Mouse (Mus musculus): ENCODE results near the gene Filip1. TPM values are rescaled to one million over a fixed set of nuclear protein-coding genes. Genes with fewer than 3 reads are reported as not detected.
A peak's percentile ranks its signal among the peaks of the same experiment; 100 is the strongest.

The Filip1 gene
- polyA plus RNA-seq, 1 experiment from 2014 or later = 8.3 TPM

- no peaks in the 10 kb centered on the region for H3K36me3 ChIP-seq
- H3K27ac ChIP-seq (replicated peaks) = no peak overlapping the region
- no peaks in the 10 kb centered on the region for H3K27me3 ChIP-seq
- H3K4me1 ChIP-seq = peaks cover 8% of the 10 kb centered on the region
- 89% methylated on average over 12 of the region's 12 CpGs for WGBS
- ATAC-seq (ENCODE audit: low FRiP score, low read depth) = no peak
- H3K4me3 ChIP-seq = no peak overlapping the region
- H3K9ac ChIP-seq (replicated peaks) = no peak overlapping the region
- H3K4me2 ChIP-seq (replicated peaks) = no peak overlapping the region
- H3K9me3 ChIP-seq = no peaks in the 10 kb centered on the region
These were observed 34.2 kb downstream of the Filip1 start for GRCm38 (mm10) chr9:79978228-79979024.

DNA sequence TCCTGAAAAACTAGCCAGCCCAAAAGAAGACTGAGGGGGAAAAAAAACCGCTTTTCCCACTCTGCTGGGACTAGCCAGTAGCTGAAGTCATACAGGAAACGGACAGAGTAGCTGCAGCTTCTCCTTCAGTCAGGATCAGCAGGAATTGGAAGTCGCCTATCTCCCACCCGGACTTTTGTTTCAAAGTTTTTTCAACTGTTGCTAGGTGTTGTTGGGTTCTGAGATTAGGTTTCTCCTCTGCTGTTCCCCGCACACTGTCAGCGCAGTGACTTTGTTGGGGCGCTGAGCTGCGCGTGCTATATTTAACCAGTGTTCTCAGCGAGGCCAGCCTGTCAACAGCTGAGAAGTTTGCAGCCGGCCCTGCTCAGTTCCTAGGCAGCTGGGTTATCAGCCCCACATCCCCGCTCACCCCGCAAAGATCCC, 35.1 kb downstream of the Filip1 start:
- H3K4me3 ChIP-seq = peak overlapping the region; percentile 6
- H3K4me2 ChIP-seq (replicated peaks) = peak overlapping the region; percentile 44
- no peaks in the 10 kb centered on the region for H3K36me3 ChIP-seq
- H3K27me3 ChIP-seq = no peaks in the 10 kb centered on the region
- no peak overlapping the region for H3K9ac ChIP-seq (replicated peaks)
- H3K27ac ChIP-seq (replicated peaks) = no peak overlapping the region
- H3K4me1 ChIP-seq = peaks cover 8% of the 10 kb centered on the region
- WGBS = 16% methylated on average over 13 of the region's 13 CpGs
- ATAC-seq (ENCODE audit: low FRiP score, low read depth) = 0 out of 2 replicates have a peak, but pooled peaks have one; percentile 54
- no peaks in the 10 kb centered on the region for H3K9me3 ChIP-seq

DNA sequence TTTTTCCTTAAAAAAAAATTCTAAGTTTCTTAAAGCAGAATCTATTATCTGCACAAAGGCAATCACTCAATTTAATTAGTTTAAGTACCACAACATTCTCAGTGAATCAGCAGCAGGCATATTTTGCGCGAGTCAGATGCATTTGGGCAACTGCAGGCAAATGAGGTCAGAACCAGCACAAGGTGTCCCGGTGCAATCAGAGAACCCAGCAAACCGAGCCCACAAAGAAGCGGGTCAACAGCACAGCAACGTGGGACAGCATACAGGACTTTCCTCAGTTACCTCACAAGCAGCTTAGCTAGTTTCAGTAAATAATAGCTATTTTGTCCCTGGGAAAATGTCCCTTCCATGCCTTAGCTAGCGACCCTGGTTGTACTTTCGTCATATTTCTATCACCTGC, 35.9 kb downstream of the Filip1 start:
- WGBS = 67% methylated on average over 8 of the region's 8 CpGs
- no peaks in the 10 kb centered on the region for H3K36me3 ChIP-seq
- H3K4me2 ChIP-seq (replicated peaks) = no peak overlapping the region
- no peak overlapping the region for H3K9ac ChIP-seq (replicated peaks)
- no peak for ATAC-seq (ENCODE audit: low FRiP score, low read depth)
- H3K9me3 ChIP-seq = no peaks in the 10 kb centered on the region
- H3K4me1 ChIP-seq = peaks cover 8% of the 10 kb centered on the region
- H3K27ac ChIP-seq (replicated peaks) = no peak overlapping the region
- H3K4me3 ChIP-seq = no peak overlapping the region
- H3K27me3 ChIP-seq = no peaks in the 10 kb centered on the region

- Histone ChIP-seq H3K4me1 (peaks cover 8% of the 10 kb centered on the region), H3K27me3 (no peaks in the 10 kb centered on the region), H3K9ac (replicated peaks) (no peak overlapping the region), H3K4me2 (replicated peaks) (no peak overlapping the region), H3K36me3 (no peaks in the 10 kb centered on the region), H3K27ac (replicated peaks) (no peak overlapping the region), H3K9me3 (no peaks in the 10 kb centered on the region), H3K4me3 (no peak overlapping the region)
- WGBS = 77% methylated on average over 5 of the region's 5 CpGs
- ATAC-seq (ENCODE audit: low FRiP score, low read depth) = no peak
These were observed 37.5 kb downstream of the Filip1 start for GRCm38 (mm10) chr9:79975121-79975520.

- no peak overlapping the region for H3K9ac ChIP-seq (replicated peaks)
- no peaks in the 10 kb centered on the region for H3K27me3 ChIP-seq
- H3K27ac ChIP-seq (replicated peaks) = no peak overlapping the region
- no peak for ATAC-seq (ENCODE audit: low FRiP score, low read depth)
- H3K36me3 ChIP-seq = no peaks in the 10 kb centered on the region
- H3K4me3 ChIP-seq = no peak overlapping the region
- H3K4me1 ChIP-seq = peaks cover 8% of the 10 kb centered on the region
- H3K9me3 ChIP-seq = no peaks in the 10 kb centered on the region
- no peak overlapping the region for H3K4me2 ChIP-seq (replicated peaks)
- WGBS = 85% methylated on average over 8 of the region's 8 CpGs
These were observed 39.1 kb downstream of the Filip1 start for GRCm38 (mm10) chr9:79973582-79973981.

DNA sequence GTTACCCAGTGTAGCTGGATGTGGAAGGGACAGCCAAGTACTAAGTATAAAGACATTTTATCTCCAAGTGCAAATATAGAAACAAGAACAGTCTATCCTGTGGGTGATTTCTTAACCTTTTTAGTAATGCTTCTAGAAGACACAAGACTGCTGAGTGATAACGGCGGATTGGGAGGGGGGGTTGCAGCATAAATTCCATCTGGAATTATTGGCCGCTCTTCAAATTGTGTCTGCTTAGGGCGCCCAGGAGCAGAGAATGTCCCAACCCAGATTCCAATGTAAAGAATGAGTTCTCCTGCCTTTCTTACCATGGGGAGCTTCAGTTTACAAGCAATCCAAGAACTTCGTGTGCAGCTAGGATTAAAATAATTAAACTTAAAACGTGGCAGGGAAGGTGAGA, 39.9 kb downstream of the Filip1 start:
- Histone ChIP-seq H3K4me2 (replicated peaks) (no peak overlapping the region), H3K36me3 (no peaks in the 10 kb centered on the region), H3K9ac (replicated peaks) (no peak overlapping the region), H3K27ac (replicated peaks) (no peak overlapping the region), H3K27me3 (no peaks in the 10 kb centered on the region), H3K4me3 (no peak overlapping the region), H3K4me1 (peaks cover 5% of the 10 kb centered on the region), H3K9me3 (no peaks in the 10 kb centered on the region)
- no peak for ATAC-seq (ENCODE audit: low FRiP score, low read depth)
- WGBS = 88% methylated on average over 6 of the region's 6 CpGs

DNA sequence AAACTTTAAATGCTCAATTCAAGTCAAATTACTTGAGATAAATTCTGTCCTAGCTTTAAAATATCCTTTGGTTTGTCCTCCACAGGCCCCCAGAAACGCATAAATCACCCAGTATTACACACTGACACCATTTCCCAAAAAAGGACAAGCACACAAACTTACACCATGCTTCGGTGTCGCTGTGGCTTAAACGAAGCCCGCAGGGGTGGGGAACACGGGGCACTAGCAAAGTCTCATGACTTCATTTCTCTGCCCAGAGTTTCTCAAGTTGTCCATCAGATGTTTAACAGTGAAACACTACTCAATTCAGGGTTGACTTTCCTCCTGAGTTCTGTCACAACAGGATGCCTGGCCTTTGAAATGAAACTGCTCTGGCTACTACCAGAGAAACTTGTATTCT, 41.0 kb downstream of the Filip1 start:
- Histone ChIP-seq H3K4me3 (no peak overlapping the region), H3K27me3 (no peaks in the 10 kb centered on the region), H3K36me3 (no peaks in the 10 kb centered on the region), H3K9ac (replicated peaks) (no peak overlapping the region), H3K4me2 (replicated peaks) (no peak overlapping the region), H3K4me1 (no peaks in the 10 kb centered on the region), H3K27ac (replicated peaks) (no peak overlapping the region), H3K9me3 (no peaks in the 10 kb centered on the region)
- no peak for ATAC-seq (ENCODE audit: low FRiP score, low read depth)
- WGBS = 84% methylated on average over 6 of the region's 6 CpGs

DNA sequence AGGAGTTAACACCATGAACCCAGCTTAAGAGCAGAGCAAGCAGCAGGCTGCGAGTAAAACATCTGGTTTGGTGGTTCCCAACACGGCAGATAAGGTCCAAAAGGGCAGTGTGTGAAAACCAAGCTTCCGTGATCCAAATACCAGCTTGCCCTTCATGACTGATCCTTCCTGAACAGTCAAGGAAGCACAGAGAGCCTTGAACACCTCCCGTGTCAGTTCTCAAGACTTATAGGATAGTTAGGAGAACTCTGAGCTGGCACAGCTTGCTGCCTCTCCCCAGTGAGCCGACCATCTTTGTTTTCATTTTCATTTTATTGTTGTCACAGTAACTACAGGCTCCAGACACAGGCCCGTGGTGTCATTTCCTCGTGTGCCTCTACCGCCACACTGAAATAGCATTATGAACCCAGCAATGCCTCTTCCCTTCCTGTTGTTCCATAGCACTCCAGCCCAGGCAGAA, 42.0 kb downstream of the Filip1 start:
- Histone ChIP-seq H3K4me2 (replicated peaks) (no peak overlapping the region), H3K9ac (replicated peaks) (no peak overlapping the region), H3K9me3 (no peaks in the 10 kb centered on the region), H3K4me3 (no peak overlapping the region), H3K36me3 (no peaks in the 10 kb centered on the region), H3K27ac (replicated peaks) (no peak overlapping the region), H3K4me1 (no peaks in the 10 kb centered on the region), H3K27me3 (no peaks in the 10 kb centered on the region)
- no peak for ATAC-seq (ENCODE audit: low FRiP score, low read depth)
- 79% methylated on average over 8 of the region's 8 CpGs for WGBS

DNA sequence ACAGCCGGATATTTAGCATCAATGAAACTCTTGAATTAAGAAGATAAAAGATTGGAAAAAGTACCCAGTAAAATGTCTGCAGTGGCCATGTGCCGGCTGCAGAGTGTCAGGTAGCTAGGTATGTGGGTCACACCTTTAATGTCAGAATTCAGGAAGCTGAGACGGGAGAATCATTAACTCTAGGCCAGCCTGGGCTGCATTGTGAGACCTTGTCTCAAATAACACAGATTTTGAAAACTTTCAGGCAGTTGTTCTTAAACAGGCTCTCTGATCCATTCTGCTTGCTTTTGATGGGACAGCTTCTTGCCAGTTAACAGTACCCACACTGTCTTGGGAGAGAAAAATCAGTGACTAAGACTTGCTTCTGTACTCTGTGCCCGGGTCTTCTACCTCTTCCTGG, 43.1 kb downstream of the Filip1 start:
- H3K4me1 ChIP-seq = no peaks in the 10 kb centered on the region
- no peak overlapping the region for H3K9ac ChIP-seq (replicated peaks)
- H3K27me3 ChIP-seq = no peaks in the 10 kb centered on the region
- no peaks in the 10 kb centered on the region for H3K36me3 ChIP-seq
- no peak overlapping the region for H3K4me2 ChIP-seq (replicated peaks)
- 91% methylated on average over 4 of the region's 4 CpGs for WGBS
- H3K9me3 ChIP-seq = no peaks in the 10 kb centered on the region
- no peak overlapping the region for H3K4me3 ChIP-seq
- ATAC-seq (ENCODE audit: low FRiP score, low read depth) = no peak
- H3K27ac ChIP-seq (replicated peaks) = no peak overlapping the region

- Histone ChIP-seq H3K27ac (replicated peaks) (no peak overlapping the region), H3K9ac (replicated peaks) (no peak overlapping the region), H3K27me3 (no peaks in the 10 kb centered on the region), H3K9me3 (no peaks in the 10 kb centered on the region), H3K36me3 (no peaks in the 10 kb centered on the region), H3K4me2 (replicated peaks) (no peak overlapping the region), H3K4me1 (no peaks in the 10 kb centered on the region), H3K4me3 (no peak overlapping the region)
- WGBS = 81% methylated on average over 12 of the region's 12 CpGs
- ATAC-seq (ENCODE audit: low FRiP score, low read depth) = no peak
These were observed 45.8 kb downstream of the Filip1 start for GRCm38 (mm10) chr9:79966711-79967487.

DNA sequence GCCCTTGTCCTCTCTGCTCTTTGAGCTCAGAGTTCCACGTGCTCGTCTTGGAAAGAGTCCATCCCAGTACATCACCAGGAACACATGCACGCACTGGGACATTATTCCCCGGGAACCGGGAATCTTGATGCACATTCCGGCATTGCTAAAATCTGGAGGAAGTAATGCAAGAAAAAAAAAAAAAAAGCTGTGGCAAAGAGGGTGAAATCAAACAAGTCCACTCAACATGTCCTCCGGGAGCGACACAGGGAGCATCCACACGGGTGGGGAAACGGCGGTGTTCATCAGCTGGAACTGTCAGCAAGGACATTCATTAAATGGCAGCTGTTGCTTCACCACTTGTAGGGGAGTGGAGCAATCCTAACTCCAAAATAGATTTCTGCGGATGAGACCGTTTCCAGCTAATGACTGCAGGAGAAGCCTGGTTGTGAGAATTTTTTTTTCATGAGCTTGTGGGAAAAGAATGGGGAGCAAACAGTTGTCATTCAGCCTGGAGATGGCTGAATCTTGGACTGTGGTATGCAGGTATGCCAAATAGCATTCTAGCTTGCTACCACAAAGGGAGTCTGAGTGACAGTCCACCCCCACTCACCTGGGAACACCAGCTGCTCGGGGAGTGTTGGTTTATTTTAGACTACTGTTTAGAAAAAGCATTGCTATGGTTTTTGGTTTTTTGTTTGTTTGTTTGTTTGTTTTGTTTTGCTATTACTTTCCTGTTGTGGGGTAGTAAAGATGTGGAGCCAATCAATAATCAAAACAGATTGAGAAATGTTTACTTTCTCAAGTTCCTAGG, 46.9 kb downstream of the Filip1 start:
- 90% methylated on average over 14 of the region's 14 CpGs for WGBS
- Histone ChIP-seq H3K27me3 (no peaks in the 10 kb centered on the region), H3K9ac (replicated peaks) (no peak overlapping the region), H3K4me2 (replicated peaks) (no peak overlapping the region), H3K9me3 (no peaks in the 10 kb centered on the region), H3K4me1 (no peaks in the 10 kb centered on the region), H3K36me3 (no peaks in the 10 kb centered on the region), H3K27ac (replicated peaks) (no peak overlapping the region), H3K4me3 (no peak overlapping the region)
- no peak for ATAC-seq (ENCODE audit: low FRiP score, low read depth)

DNA sequence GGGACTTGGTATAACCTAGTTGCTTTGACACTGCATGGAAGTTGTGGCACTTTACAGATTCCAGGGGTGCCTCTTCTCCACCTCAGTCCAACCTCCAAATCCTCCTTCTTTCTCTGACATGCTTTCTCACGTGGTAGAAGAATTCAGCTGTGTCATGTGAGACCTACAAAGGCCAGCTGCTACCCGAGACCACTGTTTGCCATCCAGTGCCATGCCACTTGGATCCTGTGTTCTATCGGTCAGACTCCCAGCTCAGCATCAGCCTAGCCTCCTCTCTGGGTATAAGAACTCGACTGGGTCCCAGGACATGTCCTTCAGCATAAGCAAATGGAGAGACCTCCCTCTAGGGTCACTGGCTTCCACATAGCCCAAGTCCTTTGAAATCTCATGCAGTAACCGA, 47.6 kb downstream of the Filip1 start:
- H3K4me2 ChIP-seq (replicated peaks) = no peak overlapping the region
- no peaks in the 10 kb centered on the region for H3K9me3 ChIP-seq
- H3K9ac ChIP-seq (replicated peaks) = no peak overlapping the region
- ATAC-seq (ENCODE audit: low FRiP score, low read depth) = no peak
- H3K36me3 ChIP-seq = no peaks in the 10 kb centered on the region
- H3K27ac ChIP-seq (replicated peaks) = no peak overlapping the region
- no peak overlapping the region for H3K4me3 ChIP-seq
- 76% methylated on average over 5 of the region's 5 CpGs for WGBS
- no peaks in the 10 kb centered on the region for H3K4me1 ChIP-seq
- no peaks in the 10 kb centered on the region for H3K27me3 ChIP-seq
